Mouse (Mus musculus) E14TG2a.4 (cell line): ENCODE measurements around the gene 2210010C04Rik.

Experiments used
- CTCF ChIP-seq: conservative IDR thresholded peaks from 2 replicates; pipeline ENCODE4 v1.5.1; 2014; ENCODE audit warnings: low read length
- NANOG ChIP-seq: IDR thresholded peaks from 2 replicates; pipeline ENCODE4 v1.6.1; 2014; ENCODE audit warnings: borderline replicate concordance, low read length, mixed read lengths
- POU5F1 ChIP-seq: IDR thresholded peaks from 2 replicates; pipeline ENCODE4 v1.6.1; 2014; ENCODE audit warnings: low read length, borderline replicate concordance

DNA sequence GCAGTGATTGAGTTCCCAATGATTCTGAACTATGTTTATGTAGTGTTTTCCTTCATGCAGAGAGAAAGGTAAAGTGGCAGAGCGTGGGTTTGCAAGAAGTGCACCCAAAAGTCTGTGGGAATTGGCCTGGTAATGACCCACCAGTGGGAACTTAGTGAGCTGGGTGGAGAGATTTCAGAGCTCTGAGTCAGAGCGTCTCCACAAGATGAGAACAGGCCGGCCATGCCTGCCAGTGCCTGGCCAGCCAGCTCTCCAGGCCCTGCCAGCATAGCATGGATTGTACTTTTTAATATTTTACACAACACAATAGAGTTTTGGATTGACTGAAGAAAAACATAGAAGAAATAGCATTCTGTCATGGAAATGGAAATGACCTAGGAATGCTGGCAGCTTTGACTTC is 4.5 kb downstream of the 2210010C04Rik start:
- TF ChIP-seq CTCF (no peak), NANOG (no peak), POU5F1 (no peak)
